Mouse (Mus musculus): ENCODE data around the gene Olfr1465. TPM values are rescaled to one million over a fixed set of nuclear protein-coding genes. Genes with fewer than 3 reads are reported as not detected.

Gene Olfr1465
- polyA plus RNA-seq (2012; rRNA removed) = not detected in 2 replicates

DNA sequence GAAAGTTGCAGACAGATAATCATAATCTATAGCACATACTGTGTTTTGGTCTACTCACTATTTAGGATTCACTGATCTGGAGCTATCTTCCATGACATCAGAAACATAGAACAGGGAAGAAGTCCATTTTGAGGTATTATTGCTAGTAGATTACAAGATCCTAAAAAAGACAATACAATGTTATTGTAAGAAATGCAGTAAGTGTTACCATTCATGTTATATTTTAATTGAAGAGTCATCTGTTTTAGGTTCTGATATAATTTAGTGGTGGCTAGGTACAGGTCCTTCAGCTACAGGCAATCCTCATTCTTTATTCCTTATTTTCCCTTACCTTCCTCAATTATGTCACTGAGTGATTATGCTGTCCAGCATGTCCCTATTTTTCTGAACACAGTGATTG lies at the start of gene Olfr1465:
TSS of gene Olfr1465 (minus strand) at position 101 of the 400 bp plus-strand sequence.
- H3K4me1 ChIP-seq (ENCODE audit: control insufficient read depth, insufficient read depth, low read length) = no peaks in the 10 kb centered on the region
- H3K4me3 ChIP-seq (replicated peaks; ENCODE audit: extremely low read depth, low read depth, low read length) = no peak within 1 kb of the TSS
- TF ChIP-seq CTCF (IDR thresholded peaks at IDR 0.05; ENCODE audit: insufficient read depth, low read length) = no peak
- no peak for TF ChIP-seq POLR2A (IDR thresholded peaks at IDR 0.05; ENCODE audit: borderline replicate concordance, extremely low read depth, low read depth, low read length)
- no peak for DNase-seq

- no peak within 1 kb of the TSS for H3K4me3 ChIP-seq (replicated peaks; ENCODE audit: extremely low read depth, low read depth, low read length)
- no peaks in the 10 kb centered on the region for H3K4me1 ChIP-seq (ENCODE audit: control insufficient read depth, insufficient read depth, low read length)
- WGBS = 63% methylated on average over 2 of the region's 2 CpGs
- DNase-seq = no peak
- TF ChIP-seq CTCF (IDR thresholded peaks at IDR 0.05; ENCODE audit: insufficient read depth, low read length) (no peak), POLR2A (IDR thresholded peaks at IDR 0.05; ENCODE audit: borderline replicate concordance, extremely low read depth, low read depth, low read length) (no peak)
Measured at GRCm38 (mm10) chr19:13361936-13362335, 46.6 kb upstream of the Olfr1465 start, which contains the start of gene Olfr1467. Gene Olfr1467, plus strand, starts transcription at chr19:13362236.

GRCm38 (mm10) chr19:13338562-13338961 lies 23.2 kb upstream of the Olfr1465 start, which contains the start of gene Olfr1466:
Gene Olfr1466, plus strand, starts transcription at chr19:13338862.
- TF ChIP-seq CTCF (IDR thresholded peaks at IDR 0.05; ENCODE audit: insufficient read depth, low read length) = no peak
- TF ChIP-seq POLR2A (IDR thresholded peaks at IDR 0.05; ENCODE audit: borderline replicate concordance, extremely low read depth, low read depth, low read length) = no peak
- no peaks in the 10 kb centered on the region for H3K4me1 ChIP-seq (ENCODE audit: control insufficient read depth, insufficient read depth, low read length)
- 85% methylated on average over 2 of the region's 2 CpGs for WGBS
- no peak within 1 kb of the TSS for H3K4me3 ChIP-seq (replicated peaks; ENCODE audit: extremely low read depth, low read depth, low read length)
- no peak for DNase-seq

Other genes with a start within 250 kb of the Olfr1465 start
- gene Olfr1457, start 217.7 kb downstream of the Olfr1465 start, polyA plus RNA-seq (2012; rRNA removed) = not detected in 2 replicates
- gene Olfr1458, start 208.8 kb downstream of the Olfr1465 start, polyA plus RNA-seq (2012; rRNA removed) = not detected in 2 replicates
- not detected in 2 replicates for gene Olfr1459, start 166.0 kb downstream of the Olfr1465 start, polyA plus RNA-seq (2012; rRNA removed)
- not detected in 2 replicates for gene Olfr1461, start 152.5 kb downstream of the Olfr1465 start, polyA plus RNA-seq (2012; rRNA removed)
- gene Olfr1462, start 129.8 kb downstream of the Olfr1465 start, polyA plus RNA-seq (2012; rRNA removed) = not detected in 2 replicates
- not detected in 2 replicates for gene Olfr1463, start 84.2 kb downstream of the Olfr1465 start, polyA plus RNA-seq (2012; rRNA removed)
- gene Olfr1466, start 23.3 kb upstream of the Olfr1465 start, polyA plus RNA-seq (2012; rRNA removed) = not detected in 2 replicates
- gene Olfr1467, start 46.7 kb upstream of the Olfr1465 start, polyA plus RNA-seq (2012; rRNA removed) = not detected in 2 replicates
- gene Olfr1469, start 92.3 kb upstream of the Olfr1465 start, polyA plus RNA-seq (2012; rRNA removed) = not detected in 2 replicates
- gene Olfr1471, start 127.9 kb upstream of the Olfr1465 start, polyA plus RNA-seq (2012; rRNA removed) = not detected in 2 replicates
- not detected in 2 replicates for gene Olfr1472, start 140.5 kb upstream of the Olfr1465 start, polyA plus RNA-seq (2012; rRNA removed)
- not detected in 2 replicates for gene Olfr1474, start 154.0 kb upstream of the Olfr1465 start, polyA plus RNA-seq (2012; rRNA removed)
- not detected in 2 replicates for gene Olfr1475, start 164.7 kb upstream of the Olfr1465 start, polyA plus RNA-seq (2012; rRNA removed)
- gene Olfr1477, start 185.0 kb upstream of the Olfr1465 start, polyA plus RNA-seq (2012; rRNA removed) = not detected in 2 replicates
- not detected in 2 replicates for gene Olfr1480, start 212.4 kb upstream of the Olfr1465 start, polyA plus RNA-seq (2012; rRNA removed)